Mouse (Mus musculus) olfactory bulb, adult 2 months (tissue): ENCODE measurements around the gene Lect2. TPM values are rescaled to one million over a fixed set of nuclear protein-coding genes. Genes with fewer than 3 reads are reported as not detected.

ENCODE experiments used
- H3K27ac ChIP-seq: fragments of 200-500 bp; 2 replicates; pipeline ENCODE4 v1.5.1; 2012; ENCODE audit warnings: low read depth, low read length; ENCODE audit not compliant: insufficient read depth
- H3K4me1 ChIP-seq: fragments of 200-500 bp; 2 replicates; pipeline ENCODE4 v1.6.1; 2012; ENCODE audit warnings: low read length; ENCODE audit not compliant: control insufficient read depth, insufficient read depth
- H3K4me3 ChIP-seq: fragments of 200-500 bp; 2 replicates; pipeline ENCODE4 v1.5.1; 2012; ENCODE audit warnings: mild to moderate bottlenecking, low read depth, low read length, moderate library complexity; ENCODE audit not compliant: insufficient read depth
- CTCF ChIP-seq: fragments of 200-500 bp; IDR thresholded peaks from 2 replicates; pipeline ENCODE4 v1.5.1; 2012; ENCODE audit warnings: low read depth, mild to moderate bottlenecking, low read length, moderate library complexity; ENCODE audit not compliant: insufficient read depth
- POLR2A ChIP-seq: fragments of 200-500 bp; IDR thresholded peaks from 2 replicates; pipeline ENCODE4 v1.6.1; 2012; ENCODE audit warnings: mild to moderate bottlenecking, low read depth, low read length, moderate library complexity; ENCODE audit not compliant: insufficient read depth
- WGBS: fragments of 180-500 bp; shearing (Covaris S2); methylation state at CpG from one replicate; pipeline ENCODE4 v1.1.7; 2018; 5-methylcytosine and 5-hydroxymethylcytosine counted together
- polyA plus RNA-seq: library from polyadenylated mRNA; stranded (reverse); fragments of >200 nt; gene quantifications from 2 replicates; pipeline ENCODE4 v1.2.4, GENCODE M21; 2012; ENCODE audit warnings: low replicate concordance; ENCODE audit not compliant: missing spikeins, insufficient read depth, insufficient read length

Gene Lect2
- polyA plus RNA-seq, 1 experiment: not detected

DNA sequence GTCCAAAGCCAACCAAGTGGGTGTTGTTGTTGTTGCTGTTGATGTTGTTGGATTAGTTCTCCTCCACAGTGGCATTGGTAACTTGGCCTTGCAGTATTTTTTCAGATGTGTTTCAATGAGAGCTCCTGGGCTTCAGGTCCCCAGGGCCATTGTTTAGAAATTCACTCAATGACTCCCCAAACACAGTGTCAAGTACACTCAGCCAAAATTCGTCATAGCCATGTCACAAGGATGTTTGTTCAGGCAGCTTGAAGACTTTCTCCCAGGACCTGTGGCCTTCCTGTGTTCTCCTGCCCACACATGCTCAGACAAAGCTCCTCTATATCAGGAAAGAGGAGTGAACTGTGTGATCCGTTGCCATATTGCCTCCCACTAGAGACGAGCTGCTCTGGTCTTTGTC, 37.7 kb upstream of the Lect2 start:
- 85% methylated on average over 3 of the region's 3 CpGs for WGBS
- Histone ChIP-seq H3K27ac (no peak overlapping the region), H3K4me1 (peaks cover 15% of the 10 kb centered on the region), H3K4me3 (no peak overlapping the region)
- TF ChIP-seq POLR2A (no peak), CTCF (no peak)

DNA sequence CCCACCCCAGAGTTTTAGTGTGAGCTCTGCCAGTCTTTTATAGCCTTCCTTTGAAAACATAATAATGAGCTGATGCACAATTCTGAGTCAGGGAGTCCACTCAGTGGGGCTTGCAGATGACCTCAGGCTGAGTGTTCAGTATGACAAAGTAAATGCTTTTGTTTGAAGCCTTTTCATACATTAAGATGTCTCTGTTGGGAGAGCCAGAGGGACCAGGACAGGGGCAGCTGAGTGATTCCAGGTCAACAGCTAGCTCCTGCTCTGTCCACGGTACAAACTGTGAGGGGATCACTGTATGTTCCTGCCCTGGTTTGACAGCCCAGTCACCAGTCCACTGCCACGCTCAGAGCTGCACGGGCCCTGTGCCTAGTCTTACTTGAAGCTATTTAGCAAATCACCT, 34.4 kb upstream of the Lect2 start:
- H3K4me1 ChIP-seq: peaks cover 22% of the 10 kb centered on the region
- no peak overlapping the region for H3K4me3 ChIP-seq
- no peak overlapping the region for H3K27ac ChIP-seq
- TF ChIP-seq POLR2A (no peak), CTCF (no peak)
- 74% methylated on average over 3 of the region's 3 CpGs for WGBS

DNA sequence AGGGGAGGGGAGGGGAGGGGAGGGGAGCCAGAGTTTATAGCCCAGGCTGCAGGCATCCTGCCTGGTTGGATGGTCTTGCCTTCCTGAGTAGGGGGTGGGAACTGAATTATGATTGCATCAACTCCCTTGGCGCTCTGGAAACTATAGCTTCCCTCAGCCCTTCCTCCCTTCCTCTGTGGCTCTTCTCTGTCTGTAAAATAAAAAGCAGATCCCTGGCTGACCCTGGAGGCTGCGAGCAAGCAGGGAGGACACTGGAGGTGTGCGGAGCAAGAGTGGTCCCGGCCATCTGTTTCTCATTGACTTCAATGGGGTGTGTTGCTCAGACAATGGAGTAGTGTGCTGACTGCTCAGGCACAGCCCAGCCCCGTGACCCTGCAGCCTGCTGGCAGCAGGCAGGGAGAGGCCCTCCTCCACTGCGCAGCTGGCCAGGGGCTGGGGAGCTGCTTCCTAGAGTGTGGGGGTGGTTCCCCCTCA, 33.7 kb upstream of the Lect2 start:
- peak overlapping the region; percentile 83 for H3K27ac ChIP-seq
- no peak overlapping the region for H3K4me3 ChIP-seq
- peaks cover 22% of the 10 kb centered on the region for H3K4me1 ChIP-seq
- TF ChIP-seq CTCF (no peak), POLR2A (no peak)
- WGBS: 15% methylated on average over 6 of the region's 6 CpGs

DNA sequence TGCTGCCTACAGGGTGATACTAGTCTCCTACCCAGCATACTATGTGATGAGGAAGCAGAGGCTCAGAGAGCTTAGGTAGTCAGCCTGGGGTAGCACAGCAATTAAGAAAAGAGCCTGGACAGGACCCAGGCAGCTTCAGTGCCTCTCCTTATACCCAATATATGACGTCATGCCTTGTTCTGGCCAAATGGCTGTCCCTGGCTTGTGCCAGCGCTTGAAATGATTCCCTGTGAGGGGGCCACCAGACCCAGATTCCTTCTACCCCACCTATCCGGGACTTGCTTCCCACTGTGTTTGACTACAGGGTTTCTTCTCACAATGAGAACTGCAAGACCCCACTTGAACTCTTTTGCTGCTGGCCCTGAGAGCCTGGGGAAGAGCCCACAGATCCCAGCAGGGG, 33.2 kb upstream of the Lect2 start:
- Histone ChIP-seq H3K4me1 (peaks cover 22% of the 10 kb centered on the region), H3K4me3 (no peak overlapping the region), H3K27ac (peak overlapping the region; percentile 39)
- WGBS: 20% methylated on average over 3 of the region's 3 CpGs
- no peak for TF ChIP-seq POLR2A
- TF ChIP-seq CTCF: no peak

DNA sequence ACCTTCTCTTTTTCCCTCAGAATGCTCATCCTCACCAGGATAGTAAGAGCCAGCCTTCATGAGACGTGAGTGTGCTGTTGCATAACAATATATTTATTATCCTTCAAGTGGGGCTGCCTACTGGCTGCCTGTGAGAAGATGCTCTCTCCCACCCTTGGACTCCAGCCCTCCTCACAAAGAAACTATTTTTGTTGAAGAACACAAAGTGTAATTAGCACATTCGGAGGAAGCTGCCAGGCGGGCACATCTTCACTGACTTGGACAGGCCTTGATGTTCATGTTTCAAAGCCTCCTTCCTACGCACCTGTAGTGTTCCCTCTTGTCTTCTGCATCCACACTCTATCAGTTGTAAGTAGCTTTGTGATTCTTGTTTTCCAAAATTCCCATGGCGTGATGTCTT, 32.1 kb upstream of the Lect2 start:
- Histone ChIP-seq H3K27ac (peak overlapping the region; percentile 94), H3K4me3 (no peak overlapping the region), H3K4me1 (peaks cover 28% of the 10 kb centered on the region)
- no peak for TF ChIP-seq POLR2A
- TF ChIP-seq CTCF: no peak
- 30% methylated on average over 5 of the region's 5 CpGs for WGBS

DNA sequence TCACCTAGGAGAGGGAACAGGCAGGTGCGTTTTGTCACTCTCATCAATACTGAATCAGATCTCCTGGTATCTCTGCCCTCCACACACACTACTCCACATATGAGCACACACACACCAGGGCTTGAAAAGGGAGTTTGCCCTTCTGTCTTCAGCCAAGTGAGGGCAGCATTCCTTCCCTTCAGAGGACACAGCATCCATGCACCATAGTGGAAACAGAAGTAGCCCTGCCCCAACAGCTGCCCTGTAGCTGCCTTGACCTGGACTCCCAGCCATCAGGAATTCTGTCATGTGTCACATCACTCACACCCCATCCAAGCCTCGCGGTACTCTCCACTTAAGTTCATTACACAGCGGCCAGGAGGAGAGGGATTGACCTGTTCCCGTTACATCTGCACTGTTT, 29.8 kb upstream of the Lect2 start:
- Histone ChIP-seq H3K4me1 (peaks cover 31% of the 10 kb centered on the region), H3K4me3 (no peak overlapping the region), H3K27ac (no peak overlapping the region)
- 92% methylated on average over 5 of the region's 5 CpGs for WGBS
- TF ChIP-seq POLR2A (no peak), CTCF (no peak)

DNA sequence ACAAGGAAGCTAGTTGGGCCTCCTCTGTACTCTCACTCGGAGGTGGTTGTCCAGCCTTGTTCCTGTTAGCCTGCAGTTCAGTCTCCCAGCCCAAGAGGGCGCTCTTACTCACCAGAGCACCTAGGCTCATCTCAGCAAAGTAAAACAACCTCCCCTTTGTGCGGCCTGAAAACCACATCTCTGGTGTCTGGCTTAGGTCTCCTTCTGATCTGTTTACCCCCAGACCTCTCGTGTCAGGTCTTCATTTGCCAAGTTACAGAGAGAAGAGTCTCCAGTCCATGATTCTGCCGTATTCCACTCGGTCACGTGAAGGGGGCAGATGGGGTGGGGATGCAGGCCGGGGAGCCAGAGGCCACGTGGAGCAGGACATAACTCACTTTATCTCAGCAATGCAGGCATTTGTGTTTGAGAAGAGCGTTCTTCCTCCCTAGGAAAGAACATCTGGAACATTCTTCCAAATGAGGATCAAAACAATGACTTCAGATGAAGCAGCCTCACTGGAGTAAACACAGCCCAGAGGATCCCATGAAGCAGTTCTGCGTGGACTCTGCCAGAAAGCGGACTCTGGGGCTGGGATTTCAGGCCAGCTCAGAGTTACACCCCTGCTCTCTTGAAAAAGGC, 27.5 kb upstream of the Lect2 start:
- Histone ChIP-seq H3K4me3 (no peak overlapping the region), H3K4me1 (peaks cover 22% of the 10 kb centered on the region), H3K27ac (0 out of 2 replicates have a peak overlapping the region, but pooled peaks have one; percentile 21)
- TF ChIP-seq POLR2A (no peak), CTCF (peak; percentile 64)
- WGBS: 63% methylated on average over 12 of the region's 12 CpGs

DNA sequence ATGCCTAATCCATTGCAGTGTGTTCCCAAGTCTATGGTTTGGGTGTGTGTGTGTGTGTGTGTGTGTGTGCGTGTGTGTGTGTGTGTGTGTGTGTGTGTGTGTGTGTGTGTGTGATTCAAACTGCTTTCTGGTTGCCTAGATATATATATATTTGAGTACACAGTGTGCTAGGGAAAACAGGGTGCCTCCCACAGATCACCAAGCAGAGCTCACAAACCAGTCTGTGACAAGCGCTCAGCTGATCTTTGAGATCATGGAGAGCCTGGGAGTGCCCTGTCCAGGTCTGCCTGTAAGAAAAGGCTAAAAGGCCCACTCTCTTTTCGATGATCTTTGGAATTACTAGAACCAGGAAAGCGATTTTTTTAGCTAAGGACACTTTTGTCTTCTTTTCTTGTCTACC, 26.8 kb upstream of the Lect2 start:
- H3K4me3 ChIP-seq: no peak overlapping the region
- H3K27ac ChIP-seq: no peak overlapping the region
- H3K4me1 ChIP-seq: peaks cover 20% of the 10 kb centered on the region
- TF ChIP-seq CTCF (no peak), POLR2A (no peak)
- WGBS: 72% methylated on average over 4 of the region's 4 CpGs

DNA sequence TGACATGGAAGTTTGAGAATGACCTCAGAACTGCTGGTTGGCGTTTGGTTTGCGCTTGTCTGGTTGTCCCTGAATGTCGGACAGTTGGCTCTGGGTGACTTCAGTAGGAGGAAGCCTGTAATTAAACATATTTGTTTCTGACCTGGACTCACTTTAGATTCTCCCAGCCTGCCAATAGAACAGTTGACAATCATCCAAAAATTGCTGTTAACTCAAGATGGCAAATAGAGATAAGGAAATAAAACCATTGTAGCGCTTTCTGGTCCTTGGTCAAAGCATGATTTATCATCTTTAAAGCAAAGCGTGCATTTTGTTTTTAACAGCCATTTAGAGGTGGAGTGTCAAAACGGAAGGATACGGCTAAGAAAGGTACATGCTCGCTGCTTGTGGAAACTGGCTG, 23.3 kb upstream of the Lect2 start:
- H3K4me3 ChIP-seq: no peak overlapping the region
- peaks cover 18% of the 10 kb centered on the region for H3K4me1 ChIP-seq
- WGBS: 63% methylated on average over 8 of the region's 8 CpGs
- no peak for TF ChIP-seq POLR2A
- TF ChIP-seq CTCF: no peak
- no peak overlapping the region for H3K27ac ChIP-seq

DNA sequence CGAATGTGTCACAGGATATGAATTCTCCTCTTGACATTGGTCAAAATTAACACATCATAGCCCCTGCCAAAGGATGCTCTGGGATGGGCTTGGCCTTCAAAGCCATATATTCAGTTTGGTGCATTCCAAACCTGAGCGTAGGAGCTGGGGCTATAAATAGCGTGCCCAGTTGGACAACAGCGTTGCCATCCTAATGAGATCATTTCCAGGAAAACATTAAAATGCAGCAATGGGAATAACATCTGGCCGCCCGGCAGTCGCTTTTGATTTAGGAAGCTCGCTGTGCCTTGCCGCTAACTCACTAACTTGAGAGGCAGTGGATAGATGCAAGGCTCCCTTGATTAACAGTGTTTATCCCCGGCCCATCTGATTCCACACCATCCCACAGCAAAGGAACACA, 18.0 kb upstream of the Lect2 start:
- TF ChIP-seq CTCF: no peak
- no peak for TF ChIP-seq POLR2A
- 64% methylated on average over 10 of the region's 10 CpGs for WGBS
- no peak overlapping the region for H3K4me3 ChIP-seq
- no peak overlapping the region for H3K27ac ChIP-seq
- no peaks in the 10 kb centered on the region for H3K4me1 ChIP-seq
